Mouse (Mus musculus): Measurements from ENCODE around the gene Npb. TPM values are rescaled to one million over a fixed set of nuclear protein-coding genes. Genes with fewer than 3 reads are reported as not detected.
A peak's percentile ranks its signal among the peaks of the same experiment; 100 is the strongest.
"Not testable (repeated sequence)": the region's sequence is repeated elsewhere in the genome, so short reads cannot be mapped to it uniquely, and the experiment has no call there.

The Npb gene
- polyA plus RNA-seq (2015; fragmentation: Nextera tagmentation; extraction: Ambion mirVana), result 0.99 and 1.00 TPM in 2 replicates

- H3K36me3 ChIP-seq (ENCODE audit: control insufficient read depth, insufficient read depth, low read length), result peaks cover 33% of the 10 kb centered on the region
- 10% methylated on average over 45 of the region's 45 CpGs for WGBS
Measured at GRCm38 (mm10) chr11:120608241-120609034, at the start of gene Npb. Gene Npb (plus strand): TSS chr11:120608477.

GRCm38 (mm10) chr11:120558843-120559242 is 49.4 kb upstream of the Npb start:
- not testable (repeated sequence) for H3K4me1 ChIP-seq (ENCODE audit: control insufficient read depth, insufficient read depth, low read depth, low read length); H3K27me3 ChIP-seq (replicated peaks; ENCODE audit: control insufficient read depth, insufficient read depth, low read length); H3K9me3 ChIP-seq (ENCODE audit: control insufficient read depth, low read length); H3K27ac ChIP-seq (ENCODE audit: low read depth, low read length); H3K4me2 ChIP-seq (ENCODE audit: low read length); ATAC-seq; H3K4me3 ChIP-seq (ENCODE audit: low read length); H3K9ac ChIP-seq (ENCODE audit: low read depth, low read length)
- peaks cover 44% of the 10 kb centered on the region for H3K36me3 ChIP-seq (ENCODE audit: control insufficient read depth, insufficient read depth, low read length)
- WGBS, result 88% methylated on average over 6 of the region's 6 CpGs

More at GRCm38 (mm10) chr11:120608241-120609034, at the start of gene Npb:
- Histone ChIP-seq H3K27ac (ENCODE audit: low read depth, low read length) (no peak within 1 kb of the TSS), H3K27me3 (replicated peaks; ENCODE audit: control insufficient read depth, insufficient read depth, low read length) (peaks cover 2% of the 10 kb centered on the region; the same call in 1 of the 2 replicates), H3K4me3 (ENCODE audit: low read length) (no peak within 1 kb of the TSS), H3K9me3 (ENCODE audit: control insufficient read depth, low read length) (no peaks in the 10 kb centered on the region), H3K4me1 (ENCODE audit: control insufficient read depth, insufficient read depth, low read depth, low read length) (peaks cover 9% of the 10 kb centered on the region), H3K9ac (ENCODE audit: low read depth, low read length) (peak within 1 kb of the TSS; percentile 53), H3K4me2 (ENCODE audit: low read length) (peak within 1 kb of the TSS; percentile 48)
- no peak for ATAC-seq

- H3K4me3 ChIP-seq (ENCODE audit: low read length), result no peak overlapping the region
- 94% methylated on average over 13 of the region's 13 CpGs for WGBS
- H3K36me3 ChIP-seq (ENCODE audit: control insufficient read depth, insufficient read depth, low read length), result peaks cover 57% of the 10 kb centered on the region
- H3K4me1 ChIP-seq (ENCODE audit: control insufficient read depth, insufficient read depth, low read depth, low read length), result no peaks in the 10 kb centered on the region
- no peaks in the 10 kb centered on the region for H3K27me3 ChIP-seq (replicated peaks; ENCODE audit: control insufficient read depth, insufficient read depth, low read length)
- no peak for ATAC-seq
- H3K27ac ChIP-seq (ENCODE audit: low read depth, low read length), result no peak overlapping the region
- H3K9ac ChIP-seq (ENCODE audit: low read depth, low read length), result no peak overlapping the region
- H3K4me2 ChIP-seq (ENCODE audit: low read length), result no peak overlapping the region
- no peaks in the 10 kb centered on the region for H3K9me3 ChIP-seq (ENCODE audit: control insufficient read depth, low read length)
Measured at GRCm38 (mm10) chr11:120560952-120561728, 47.1 kb upstream of the Npb start.

GRCm38 (mm10) chr11:120562949-120563348 is 45.3 kb upstream of the Npb start:
- no peak overlapping the region for H3K4me3 ChIP-seq (ENCODE audit: low read length)
- H3K27me3 ChIP-seq (replicated peaks; ENCODE audit: control insufficient read depth, insufficient read depth, low read length), result no peaks in the 10 kb centered on the region
- ATAC-seq, result no peak
- H3K27ac ChIP-seq (ENCODE audit: low read depth, low read length), result no peak overlapping the region
- 97% methylated on average over 13 of the region's 13 CpGs for WGBS
- H3K9me3 ChIP-seq (ENCODE audit: control insufficient read depth, low read length), result no peaks in the 10 kb centered on the region
- H3K4me2 ChIP-seq (ENCODE audit: low read length), result no peak overlapping the region
- no peaks in the 10 kb centered on the region for H3K4me1 ChIP-seq (ENCODE audit: control insufficient read depth, insufficient read depth, low read depth, low read length)
- peaks cover 66% of the 10 kb centered on the region for H3K36me3 ChIP-seq (ENCODE audit: control insufficient read depth, insufficient read depth, low read length)
- no peak overlapping the region for H3K9ac ChIP-seq (ENCODE audit: low read depth, low read length)

GRCm38 (mm10) chr11:120565114-120565513 is 43.2 kb upstream of the Npb start:
- H3K9me3 ChIP-seq (ENCODE audit: control insufficient read depth, low read length), result no peaks in the 10 kb centered on the region
- H3K4me1 ChIP-seq (ENCODE audit: control insufficient read depth, insufficient read depth, low read depth, low read length), result no peaks in the 10 kb centered on the region
- H3K4me2 ChIP-seq (ENCODE audit: low read length), result no peak overlapping the region
- H3K36me3 ChIP-seq (ENCODE audit: control insufficient read depth, insufficient read depth, low read length), result peaks cover 67% of the 10 kb centered on the region
- H3K27me3 ChIP-seq (replicated peaks; ENCODE audit: control insufficient read depth, insufficient read depth, low read length), result no peaks in the 10 kb centered on the region
- no peak overlapping the region for H3K9ac ChIP-seq (ENCODE audit: low read depth, low read length)
- no peak overlapping the region for H3K4me3 ChIP-seq (ENCODE audit: low read length)
- no peak for ATAC-seq
- no peak overlapping the region for H3K27ac ChIP-seq (ENCODE audit: low read depth, low read length)
- WGBS, result 90% methylated on average over 9 of the region's 9 CpGs

- peaks cover 12% of the 10 kb centered on the region for H3K4me1 ChIP-seq (ENCODE audit: control insufficient read depth, insufficient read depth, low read depth, low read length)
- H3K9ac ChIP-seq (ENCODE audit: low read depth, low read length), result no peak overlapping the region
- WGBS, result 96% methylated on average over 6 of the region's 6 CpGs
- H3K4me3 ChIP-seq (ENCODE audit: low read length), result no peak overlapping the region
- peaks cover 43% of the 10 kb centered on the region for H3K36me3 ChIP-seq (ENCODE audit: control insufficient read depth, insufficient read depth, low read length)
- H3K9me3 ChIP-seq (ENCODE audit: control insufficient read depth, low read length), result no peaks in the 10 kb centered on the region
- H3K27me3 ChIP-seq (replicated peaks; ENCODE audit: control insufficient read depth, insufficient read depth, low read length), result no peaks in the 10 kb centered on the region
- H3K4me2 ChIP-seq (ENCODE audit: low read length), result no peak overlapping the region
- no peak for ATAC-seq
- H3K27ac ChIP-seq (ENCODE audit: low read depth, low read length), result no peak overlapping the region
Measured at GRCm38 (mm10) chr11:120568324-120568723, 40.0 kb upstream of the Npb start.

- no peak overlapping the region for H3K27ac ChIP-seq (ENCODE audit: low read depth, low read length)
- H3K4me3 ChIP-seq (ENCODE audit: low read length), result no peak overlapping the region
- peaks cover 20% of the 10 kb centered on the region for H3K4me1 ChIP-seq (ENCODE audit: control insufficient read depth, insufficient read depth, low read depth, low read length)
- ATAC-seq, result no peak
- 86% methylated on average over 3 of the region's 3 CpGs for WGBS
- no peaks in the 10 kb centered on the region for H3K9me3 ChIP-seq (ENCODE audit: control insufficient read depth, low read length)
- peaks cover 25% of the 10 kb centered on the region for H3K36me3 ChIP-seq (ENCODE audit: control insufficient read depth, insufficient read depth, low read length)
- no peaks in the 10 kb centered on the region for H3K27me3 ChIP-seq (replicated peaks; ENCODE audit: control insufficient read depth, insufficient read depth, low read length)
- H3K9ac ChIP-seq (ENCODE audit: low read depth, low read length), result no peak overlapping the region
- peak overlapping the region; percentile 77; the same call in 1 of the 2 replicates for H3K4me2 ChIP-seq (ENCODE audit: low read length)
Measured at GRCm38 (mm10) chr11:120571122-120571521, 37.2 kb upstream of the Npb start.

GRCm38 (mm10) chr11:120571754-120572416 is 36.4 kb upstream of the Npb start:
- Histone ChIP-seq H3K36me3 (ENCODE audit: control insufficient read depth, insufficient read depth, low read length) (peaks cover 22% of the 10 kb centered on the region), H3K9me3 (ENCODE audit: control insufficient read depth, low read length) (no peaks in the 10 kb centered on the region), H3K27ac (ENCODE audit: low read depth, low read length) (peak overlapping the region; percentile 76; the same call in 1 of the 2 replicates), H3K27me3 (replicated peaks; ENCODE audit: control insufficient read depth, insufficient read depth, low read length) (no peaks in the 10 kb centered on the region), H3K4me2 (ENCODE audit: low read length) (peak overlapping the region; percentile 77), H3K4me3 (ENCODE audit: low read length) (peak overlapping the region; percentile 69), H3K9ac (ENCODE audit: low read depth, low read length) (peak overlapping the region; percentile 81), H3K4me1 (ENCODE audit: control insufficient read depth, insufficient read depth, low read depth, low read length) (peaks cover 20% of the 10 kb centered on the region)
- WGBS, result 13% methylated on average over 11 of the region's 11 CpGs
- ATAC-seq, result no peak

- Histone ChIP-seq H3K9ac (ENCODE audit: low read depth, low read length) (peak overlapping the region; percentile 81), H3K9me3 (ENCODE audit: control insufficient read depth, low read length) (no peaks in the 10 kb centered on the region), H3K27me3 (replicated peaks; ENCODE audit: control insufficient read depth, insufficient read depth, low read length) (no peaks in the 10 kb centered on the region), H3K4me1 (ENCODE audit: control insufficient read depth, insufficient read depth, low read depth, low read length) (peaks cover 20% of the 10 kb centered on the region), H3K4me2 (ENCODE audit: low read length) (peak overlapping the region; percentile 77), H3K4me3 (ENCODE audit: low read length) (peak overlapping the region; percentile 69), H3K27ac (ENCODE audit: low read depth, low read length) (peak overlapping the region; percentile 76), H3K36me3 (ENCODE audit: control insufficient read depth, insufficient read depth, low read length) (peaks cover 20% of the 10 kb centered on the region)
- peak; percentile 19 for ATAC-seq
- 0% methylated on average over 15 of the region's 24 CpGs for WGBS
Measured at GRCm38 (mm10) chr11:120572417-120572751, 35.9 kb upstream of the Npb start.

Measured in hindbrain, embryonic 16.5 days (tissue).